32 mouse cellular contexts compared by ENCODE assay signal in the genomic region with DNA sequence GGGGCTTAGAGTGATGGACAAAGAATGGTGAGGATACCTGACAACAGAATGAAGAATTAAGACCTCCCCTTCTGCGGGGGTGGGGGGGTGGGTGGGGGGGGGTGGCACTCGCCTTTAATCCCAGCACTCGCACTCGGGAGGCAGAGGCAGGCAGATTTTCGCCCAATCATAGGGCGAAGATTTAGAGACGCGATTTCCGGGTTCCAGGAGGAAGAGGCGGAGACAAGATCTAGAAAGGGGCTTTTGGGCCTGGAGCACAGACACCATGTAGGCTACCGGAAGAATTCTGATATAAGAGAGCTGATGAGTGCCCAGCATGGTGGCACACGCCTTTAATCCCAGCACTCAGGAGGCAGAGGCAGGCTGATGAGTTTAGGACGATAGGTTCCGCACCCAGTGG. TPM values are rescaled to one million over a fixed set of nuclear protein-coding genes. Genes with fewer than 3 reads are reported as not detected.
DNase-seq lines count a peak whose midpoint lies in the region; ATAC-seq and TF ChIP-seq lines count a peak whose summit lies in the region.
"Had no signal": no experiment of that assay in that cellular context is flagged by ENCODE, and none has a peak within 500 bp of the region (broad histone marks: within the 10 kb centered on the region; RNA-seq: fewer than 3 reads in every experiment).

No protein-coding gene starts in this region.

- H3K4me3 ChIP-seq in testis, adult 2 months (ENCODE audit: control insufficient read depth, low read depth, low read length) = peak overlapping the region; percentile 30
- H3K4me3 ChIP-seq in kidney, embryonic 15.5 days (replicated peaks) = no peak overlapping the region
- H3K4me3 ChIP-seq: embryonic facial prominence, embryonic 13.5 days; embryonic facial prominence, embryonic 15.5 days; erythroblast, embryonic 14.5 days; forebrain, embryonic 10.5 days; forebrain, embryonic 12.5 days had no signal

- TF ChIP-seq CTCF in testis, adult 2 months (IDR thresholded peaks at IDR 0.05; ENCODE audit: control insufficient read depth, insufficient read depth, insufficient replicate concordance, low read depth, low read length) = no peak

- no peak overlapping the region for H3K27ac ChIP-seq in testis, adult 2 months (ENCODE audit: control insufficient read depth, insufficient read depth, low read depth, low read length)
- H3K27ac ChIP-seq in kidney, embryonic 15.5 days = no peak overlapping the region
- H3K27ac ChIP-seq: embryonic facial prominence, embryonic 13.5 days; embryonic facial prominence, embryonic 15.5 days; forebrain, embryonic 10.5 days; forebrain, embryonic 12.5 days had no signal

- DNase-seq in testis, postnatal 10 days (ENCODE audit: low spot score) = no peak
- DNase-seq in ES-CJ7 (ENCODE audit: low read depth, low spot score) = peak; percentile 85
- peak; percentile 95 for DNase-seq in R1 (ENCODE audit: low read depth, low spot score)
- peak; percentile 39 for DNase-seq in testis, postnatal 14 days (ENCODE audit: low spot score)
- no peak for DNase-seq in kidney, postnatal 10 days
- DNase-seq in adrenal gland, postnatal 4 days (ENCODE audit: low spot score in 2 of 2) = no peak
- DNase-seq: adrenal gland, adult 8-10 months; adrenal gland, postnatal 14 days; adrenal gland, postnatal 36 days; B cell, adult 2 months; cerebellum, adult 11 months; cerebellum, adult 18-20 months; cerebellum, adult 8-10 months; cerebellum, adult 9-11 months; cerebellum, postnatal 14 days; cerebellum, postnatal 36 days; embryo, embryonic 11 days had no signal

- no peak overlapping the region for H3K4me2 ChIP-seq in kidney, embryonic 15.5 days
- H3K4me2 ChIP-seq: embryonic facial prominence, embryonic 13.5 days; embryonic facial prominence, embryonic 15.5 days; forebrain, embryonic 12.5 days had no signal

- no peaks in the 10 kb centered on the region for H3K36me3 ChIP-seq in testis, adult 2 months (ENCODE audit: control insufficient read depth, insufficient read depth, low read length)
- H3K36me3 ChIP-seq in kidney, embryonic 15.5 days = no peaks in the 10 kb centered on the region
- H3K36me3 ChIP-seq: embryonic facial prominence, embryonic 13.5 days; embryonic facial prominence, embryonic 15.5 days; forebrain, embryonic 10.5 days; forebrain, embryonic 12.5 days; G1E had no signal

- no peaks in the 10 kb centered on the region for H3K9me3 ChIP-seq in kidney, embryonic 15.5 days (replicated peaks)
- H3K9me3 ChIP-seq: embryonic facial prominence, embryonic 13.5 days; embryonic facial prominence, embryonic 15.5 days; forebrain, embryonic 10.5 days; forebrain, embryonic 12.5 days; G1E had no signal

- H3K27me3 ChIP-seq in testis, adult 2 months (ENCODE audit: control insufficient read depth, insufficient read depth, low read length) = no peaks in the 10 kb centered on the region
- no peaks in the 10 kb centered on the region for H3K27me3 ChIP-seq in kidney, embryonic 15.5 days
- H3K27me3 ChIP-seq: CH12.LX; embryonic facial prominence, embryonic 13.5 days; embryonic facial prominence, embryonic 15.5 days; forebrain, embryonic 12.5 days; Patski had no signal

- no peak overlapping the region for H3K9ac ChIP-seq in kidney, embryonic 15.5 days
- H3K9ac ChIP-seq: embryonic facial prominence, embryonic 15.5 days; forebrain, embryonic 12.5 days had no signal

- peaks cover 11% of the 10 kb centered on the region for H3K4me1 ChIP-seq in testis, adult 2 months (ENCODE audit: control insufficient read depth, insufficient read depth, low read length)
- no peaks in the 10 kb centered on the region for H3K4me1 ChIP-seq in kidney, embryonic 15.5 days
- H3K4me1 ChIP-seq: embryonic facial prominence, embryonic 13.5 days; embryonic facial prominence, embryonic 15.5 days; forebrain, embryonic 12.5 days had no signal

- TF ChIP-seq POLR2A in testis, adult 2 months (IDR thresholded peaks at IDR 0.05; ENCODE audit: control insufficient read depth, low read depth, low read length) = no peak

- no peak for ATAC-seq in kidney, embryonic 15.5 days (replicated peaks; ENCODE audit: low FRiP score)
- ATAC-seq: activated CD4-positive, CD25-positive, alpha-beta regulatory T cell, adult 4 months; CD4-positive, CD25-positive, alpha-beta regulatory T cell, adult 4 months; forebrain, embryonic 14.5 days; forebrain, embryonic 16.5 days; Patski had no signal

- 88% methylated on average over 14 of the region's 14 CpGs for WGBS in kidney, embryonic 15.5 days

RNA-seq across cellular contexts. Expression of a gene that starts 24.3 kb away (rescaled TPM):
- 147 and 158 TPM in 2 replicates for polyA plus RNA-seq in testis, adult 2 months (2012; rRNA removed)
- 8.2 and 11.7 TPM in 2 replicates for polyA plus RNA-seq in kidney, embryonic 15.5 days (2015; fragmentation: Nextera tagmentation; extraction: Ambion mirVana)
- total RNA-seq in adrenal gland, postnatal 4 days (2021) = 10 to 100 TPM; 39.9 to 43.6 TPM

RNA-seq across cellular contexts. Expression of a gene that starts 39.6 kb away (rescaled TPM):
- 8.1 and 10.9 TPM in 2 replicates for polyA plus RNA-seq in testis, adult 2 months (2012; rRNA removed)
- polyA plus RNA-seq in kidney, embryonic 15.5 days (2015; fragmentation: Nextera tagmentation; extraction: Ambion mirVana) = 11.5 and 11.7 TPM in 2 replicates
- total RNA-seq in adrenal gland, postnatal 4 days (2021) = 10 to 100 TPM; 16.4 to 16.8 TPM

RNA-seq across cellular contexts. Expression of a gene that starts 44.8 kb away (rescaled TPM):
- 19.9 and 20.9 TPM in 2 replicates for polyA plus RNA-seq in testis, adult 2 months (2012; rRNA removed)
- 0.31 and 0.35 TPM in 2 replicates for polyA plus RNA-seq in kidney, embryonic 15.5 days (2015; fragmentation: Nextera tagmentation; extraction: Ambion mirVana)
- total RNA-seq in adrenal gland, postnatal 4 days (2021) = 1 to 10 TPM; 1.2 to 1.9 TPM
- total RNA-seq: common myeloid progenitor, adult 5-6 weeks had no signal
- polyA plus RNA-seq: erythroblast, embryonic 14.5 days had no signal

Comparison
In these comparisons a context has a peak if more than half of its experiments do, and no peak if none do; other contexts are left out.
1. DNase-seq: peak in ES-CJ7 (single experiment), R1 (single experiment) and testis, postnatal 14 days (single experiment); none in testis, postnatal 10 days (single experiment), kidney, postnatal 10 days (single experiment) and adrenal gland, postnatal 4 days (0 of 2).
2. RNA of a gene that starts 24.3 kb away (polyA plus RNA-seq): 147 to 158 TPM in testis, adult 2 months; 8.2 to 11.7 TPM in kidney, embryonic 15.5 days; every median in the first group is over 10 times any median in the second.
3. RNA of a gene that starts 44.8 kb away (polyA plus RNA-seq): 19.9 to 20.9 TPM in testis, adult 2 months; 0.31 to 0.35 TPM in kidney, embryonic 15.5 days; every median in the first group is over 10 times any median in the second.